Mouse (Mus musculus) brain, embryonic 18.5 days (tissue): ENCODE measurements around the gene Acot2.
"Not testable (repeated sequence)": the region's sequence is repeated elsewhere in the genome, so short reads cannot be mapped to it uniquely, and the experiment has no call there.

Experiments used
- DNase-seq: peaks from one replicate; pipeline ENCODE4 v3.0.0-alpha.2; 2012; ENCODE audit warnings: low read depth, low spot score

Acot2 gene

GRCm38 (mm10) chr12:83987583-83988441 is at the start of gene Acot2:
Acot2 (plus strand) TSS chr12:83987861.
- DNase-seq: peak; percentile 66

GRCm38 (mm10) chr12:83938592-83938991 is 49.1 kb upstream of the Acot2 start:
- DNase-seq: not testable (repeated sequence)

- no peak for DNase-seq
These were observed 48.3 kb upstream of the Acot2 start for GRCm38 (mm10) chr12:83939332-83939731.

GRCm38 (mm10) chr12:83940031-83940430 is 47.6 kb upstream of the Acot2 start:
- no peak for DNase-seq

- no peak for DNase-seq
These were observed 45.7 kb upstream of the Acot2 start for GRCm38 (mm10) chr12:83941938-83942337.

- DNase-seq: no peak
These were observed 40.3 kb upstream of the Acot2 start for GRCm38 (mm10) chr12:83947260-83947811.

- no peak for DNase-seq
These were observed 38.6 kb upstream of the Acot2 start for GRCm38 (mm10) chr12:83949043-83949442.

- no peak for DNase-seq
These were observed 37.7 kb upstream of the Acot2 start for GRCm38 (mm10) chr12:83949776-83950492.

- peak; percentile 76 for DNase-seq
These were observed 37.2 kb upstream of the Acot2 start, which contains the start of gene Riox1 for GRCm38 (mm10) chr12:83950493-83950839. Riox1 (plus strand) TSS chr12:83950608.

GRCm38 (mm10) chr12:83950840-83951701 is 36.6 kb upstream of the Acot2 start:
- no peak for DNase-seq

- DNase-seq: no peak
These were observed 35.7 kb upstream of the Acot2 start for GRCm38 (mm10) chr12:83951711-83952575.

- DNase-seq: no peak
These were observed 29.4 kb upstream of the Acot2 start for GRCm38 (mm10) chr12:83958278-83958677.

GRCm38 (mm10) chr12:83965235-83965634 is 22.4 kb upstream of the Acot2 start:
- no peak for DNase-seq

- no peak for DNase-seq
These were observed 15.5 kb upstream of the Acot2 start for GRCm38 (mm10) chr12:83972117-83972516.

GRCm38 (mm10) chr12:83978862-83979261 is 8.8 kb upstream of the Acot2 start:
- no peak for DNase-seq

- no peak for DNase-seq
These were observed 6.0 kb upstream of the Acot2 start for GRCm38 (mm10) chr12:83981615-83982014.

GRCm38 (mm10) chr12:83984752-83985151 is 2.9 kb upstream of the Acot2 start, which contains the start of gene Heatr4:
Heatr4 (minus strand) TSS chr12:83984852.
- no peak for DNase-seq

GRCm38 (mm10) chr12:83987242-83987582 is 449 bp upstream of the Acot2 start:
- no peak for DNase-seq

GRCm38 (mm10) chr12:83988483-83988882 is 822 bp downstream of the Acot2 start:
- no peak for DNase-seq

GRCm38 (mm10) chr12:83989378-83989777 is 1.7 kb downstream of the Acot2 start:
- no peak for DNase-seq

GRCm38 (mm10) chr12:83997221-83997620 is 9.6 kb downstream of the Acot2 start:
- DNase-seq: no peak
